Mouse (Mus musculus) kidney, postnatal 25 days (tissue): ENCODE measurements around the gene Prdx5.
A peak's percentile ranks its signal among the peaks of the same experiment; 100 is the strongest.
"Not testable (repeated sequence)": the region's sequence is repeated elsewhere in the genome, so short reads cannot be mapped to it uniquely, and the experiment has no call there.

Experiments used
- DNase-seq, 2 experiments: peaks; one replicate each; pipeline ENCODE4 v3.0.0; 2021; ENCODE audit warnings: mixed read lengths in 2 of 2

Prdx5 gene

DNA sequence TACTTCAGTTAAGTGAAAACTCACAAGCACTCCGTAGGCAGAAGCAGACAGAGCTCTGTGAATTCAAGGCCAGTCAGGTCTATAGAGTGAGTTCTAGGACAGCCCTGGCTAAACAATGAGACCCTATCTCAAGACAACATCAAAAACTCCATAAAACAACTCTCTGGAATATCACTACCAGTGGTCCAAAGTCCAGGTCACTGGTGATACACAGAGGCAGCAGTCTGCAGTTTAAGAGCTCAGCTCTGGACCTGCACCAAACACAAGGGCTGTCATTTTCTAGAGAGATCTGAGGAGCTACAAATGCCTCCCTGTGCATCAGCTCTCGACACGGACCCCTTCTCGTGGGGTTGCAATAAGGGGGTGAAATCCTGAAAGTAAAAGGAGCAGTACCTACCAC is 8.4 kb upstream of the Prdx5 start:
- DNase-seq = no peak

DNA sequence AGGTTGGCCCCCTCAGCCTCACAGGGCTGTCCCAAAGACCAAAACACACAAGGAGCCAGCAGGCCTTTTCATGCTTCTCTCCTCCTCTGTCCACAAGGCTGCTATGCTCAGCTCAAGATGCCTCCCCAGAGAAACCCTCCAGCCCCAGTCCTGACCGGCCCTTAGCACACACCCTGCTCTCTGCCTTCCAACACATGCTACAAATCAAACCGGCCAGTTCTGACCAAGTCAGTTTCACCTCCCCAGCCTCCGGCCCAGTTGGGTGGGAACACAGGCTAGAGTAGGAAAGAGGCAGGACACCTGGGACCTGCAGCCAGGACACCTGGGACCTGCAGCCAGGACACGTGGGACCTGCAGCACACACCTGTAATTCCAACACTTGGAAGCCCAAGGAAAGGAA is 6.6 kb upstream of the Prdx5 start:
- DNase-seq = peak in 1 of 2 experiments; percentile 48

DNA sequence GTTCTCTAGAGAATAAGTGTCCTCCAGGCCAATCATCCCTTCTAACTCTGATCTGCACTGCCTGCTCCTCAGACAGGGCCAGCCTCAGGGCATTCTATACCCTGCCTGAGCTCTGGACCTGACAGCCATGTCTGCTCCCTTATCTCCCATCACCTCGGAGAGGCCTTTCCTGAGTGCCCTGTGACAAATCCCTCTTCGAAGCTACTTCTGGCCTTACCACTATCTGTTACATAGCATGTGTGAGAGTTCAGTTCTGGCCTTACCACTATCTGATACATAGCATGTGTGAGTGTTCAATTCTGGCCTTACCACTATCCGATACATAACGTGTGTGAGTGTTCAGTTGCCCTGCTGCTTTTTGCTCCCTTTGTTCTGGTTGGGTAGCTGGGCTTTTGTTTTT is 5.4 kb upstream of the Prdx5 start:
- DNase-seq = peak in 1 of 2 experiments; percentile 23

DNA sequence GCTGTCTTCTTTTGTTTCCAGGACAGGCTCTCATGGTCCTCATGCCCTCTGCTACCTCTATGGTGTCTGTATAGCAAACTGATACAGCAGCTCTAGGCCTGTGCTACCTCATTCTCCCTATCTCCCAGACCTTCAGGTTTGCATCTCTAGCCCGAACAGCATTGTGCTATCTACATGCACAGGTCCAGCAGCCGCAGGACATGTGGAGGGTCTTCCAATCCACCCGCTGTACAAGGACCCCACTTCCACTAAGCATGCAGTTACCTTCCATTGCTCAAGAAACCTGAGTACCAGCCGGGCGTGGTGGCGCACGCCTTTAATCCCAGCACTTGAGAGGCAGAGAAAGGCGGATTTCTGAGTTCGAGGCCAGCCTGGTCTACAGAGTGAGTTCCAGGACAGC is 4.6 kb upstream of the Prdx5 start:
- peak in 1 of 2 experiments; percentile 31 for DNase-seq

DNA sequence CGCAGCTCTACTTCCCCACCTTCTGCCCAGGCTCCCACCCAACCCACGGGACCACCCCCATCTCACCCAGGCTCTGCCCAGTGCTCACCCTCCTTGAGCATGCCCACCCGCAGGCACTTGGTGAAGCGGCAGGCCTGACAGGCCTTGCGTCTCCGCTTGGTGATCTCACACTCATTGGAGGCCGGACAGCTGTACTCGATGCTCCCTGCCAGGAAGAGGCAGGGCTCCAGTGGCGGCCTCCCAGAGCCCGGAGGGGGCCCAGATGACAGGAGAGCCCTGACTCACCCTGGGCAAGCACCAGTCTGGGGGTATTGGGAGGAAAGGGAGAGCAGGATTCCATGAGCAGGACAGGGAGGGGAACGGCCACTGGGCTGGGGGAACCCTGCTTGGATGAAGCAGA is 4.1 kb upstream of the Prdx5 start:
- DNase-seq = peak in 1 of 2 experiments; percentile 35

DNA sequence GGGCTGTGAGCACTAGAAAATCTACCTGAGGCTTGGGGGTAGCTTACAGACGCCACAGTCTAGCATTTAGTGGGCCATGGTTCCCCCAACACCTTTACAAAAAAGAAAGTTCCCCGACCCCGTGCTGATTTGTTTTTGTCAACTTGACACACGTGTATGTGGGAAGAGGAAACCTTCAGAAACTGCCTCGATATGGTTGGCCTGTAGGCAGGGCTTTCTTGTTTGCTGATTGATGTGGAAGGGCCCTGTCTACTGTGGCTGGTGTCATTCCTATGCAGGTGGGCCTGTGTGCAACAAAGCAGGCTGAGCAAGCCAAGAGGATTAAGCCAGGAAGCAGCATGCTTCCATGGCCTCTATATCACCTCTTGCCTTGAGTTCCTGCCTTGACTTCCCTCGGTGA is 3.1 kb upstream of the Prdx5 start:
- peak in 1 of 2 experiments; percentile 16 for DNase-seq

DNA sequence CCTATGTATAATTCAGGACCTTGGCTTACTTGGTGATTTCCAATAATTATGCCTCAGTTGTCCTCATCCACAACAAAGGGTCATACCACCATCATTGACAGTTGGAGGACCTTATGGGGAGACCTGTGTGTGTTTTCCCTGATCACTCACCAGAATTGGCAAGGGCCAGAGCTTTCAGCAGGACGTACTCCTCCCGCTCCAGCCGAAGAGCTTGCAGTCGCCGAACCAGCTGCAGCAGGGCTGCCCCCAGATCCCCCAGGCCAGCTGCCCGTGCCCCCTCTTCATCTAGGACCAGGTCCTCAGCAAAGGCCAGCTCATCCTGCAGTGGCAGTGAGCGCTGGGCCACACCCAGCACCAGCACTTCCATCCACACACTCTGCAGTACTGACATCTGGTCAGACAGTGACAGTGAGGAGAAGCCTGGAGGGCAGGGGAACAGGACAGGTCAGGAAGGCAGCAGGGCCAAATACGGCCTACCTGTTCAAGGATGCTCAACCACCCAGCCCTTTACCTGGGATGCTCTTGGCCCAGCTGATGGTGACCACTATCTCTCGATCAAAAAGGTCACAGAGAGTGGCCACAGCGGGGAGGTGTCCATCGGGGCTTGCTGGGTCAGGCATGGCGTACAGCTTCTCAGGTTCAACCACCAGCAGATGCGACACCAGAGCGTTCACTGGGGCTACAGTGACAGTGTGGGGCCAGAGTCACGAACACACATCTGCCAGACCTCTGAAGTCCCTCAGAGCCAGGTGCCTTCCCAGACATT is 2.5 kb upstream of the Prdx5 start:
- peak in 1 of 2 experiments; percentile 45 for DNase-seq

DNA sequence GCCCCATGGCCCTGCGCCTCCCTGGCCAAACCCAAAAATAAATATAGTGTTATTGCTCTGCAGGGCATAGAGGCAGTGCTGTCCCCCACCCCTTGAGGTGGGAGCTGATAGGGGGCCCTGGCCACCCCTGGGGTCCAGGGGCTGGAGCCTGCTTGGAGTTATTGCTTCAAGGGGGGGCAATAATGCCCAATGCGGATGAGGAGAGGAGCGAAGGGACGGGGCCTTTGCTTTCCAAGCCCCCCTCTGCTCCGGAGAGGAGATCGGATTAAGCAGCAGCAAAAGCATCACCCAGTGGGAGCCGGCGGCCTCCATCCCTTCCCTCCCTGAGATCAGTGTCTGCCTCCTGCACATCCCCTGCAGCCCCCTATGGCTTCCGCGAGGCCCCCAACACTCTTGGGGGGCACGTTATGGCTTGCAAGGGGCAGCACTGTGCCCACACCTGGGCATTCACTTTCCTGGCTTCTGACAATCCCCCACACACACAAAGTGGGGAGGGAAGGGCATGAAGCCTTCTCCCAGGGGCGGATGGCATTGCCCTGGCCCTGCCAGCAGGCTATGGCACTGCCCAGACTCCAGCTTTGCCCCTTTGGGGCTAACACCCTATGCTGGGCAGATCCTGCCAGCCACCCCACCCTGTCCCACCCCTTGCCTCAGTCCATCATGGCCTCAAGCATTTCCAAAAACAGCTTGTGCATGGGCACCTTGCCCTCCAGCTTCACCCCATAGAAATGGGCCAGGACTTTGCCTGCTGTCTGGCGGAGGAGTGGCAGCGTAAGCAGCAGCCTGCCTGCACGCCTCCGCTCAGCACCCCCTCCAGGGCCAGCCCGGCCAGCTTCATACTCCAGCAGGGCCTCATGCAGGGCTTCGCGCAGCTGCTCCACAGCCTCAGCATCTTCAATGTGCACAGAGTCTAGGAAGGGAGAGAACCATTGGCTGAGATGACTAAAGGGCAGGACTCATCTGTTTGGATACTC is 1.5 kb upstream of the Prdx5 start:
- DNase-seq = peak in 1 of 2 experiments; percentile 51

DNA sequence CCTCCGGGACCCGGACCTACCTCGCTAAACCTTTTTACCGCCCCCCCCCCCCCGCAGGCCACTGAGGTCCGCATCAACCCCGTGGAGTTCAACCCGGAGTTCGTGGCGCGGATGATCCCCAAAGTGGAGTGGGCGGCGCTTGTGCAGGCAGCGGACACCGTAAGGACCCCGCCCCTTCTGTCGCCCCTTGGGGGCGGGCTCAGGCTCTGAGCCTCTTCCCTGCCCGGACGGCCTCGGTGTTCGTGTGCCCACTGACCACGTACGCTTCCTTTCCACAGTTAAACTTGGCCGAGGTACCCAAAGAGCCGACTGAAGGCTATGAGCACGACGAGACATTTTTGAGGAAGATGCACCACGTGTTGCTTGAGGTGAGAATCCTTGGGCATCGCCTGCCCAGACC is 400 bp upstream of the Prdx5 start:
- peak; percentile 58 to 84 for DNase-seq

DNA sequence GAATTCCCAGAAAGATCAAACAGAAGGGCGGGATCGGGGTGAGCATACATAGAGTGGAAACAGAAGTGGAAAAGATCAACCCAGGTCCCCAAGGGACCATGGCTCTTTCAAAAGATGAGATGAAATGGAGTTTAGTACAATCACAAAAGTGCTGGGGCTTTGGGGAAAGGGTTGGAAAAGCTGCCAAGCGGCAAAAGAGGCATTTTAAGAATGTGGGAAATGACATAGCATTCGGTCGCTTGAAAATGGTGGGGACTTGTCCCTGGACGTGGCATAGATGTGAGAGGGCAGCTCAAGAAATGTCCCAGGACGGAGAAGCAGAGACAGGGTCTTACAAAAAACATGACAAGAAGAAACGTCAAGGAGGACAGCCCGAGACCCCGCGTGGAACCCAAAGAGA is 885 bp downstream of the Prdx5 start:
- no peak for DNase-seq

DNA sequence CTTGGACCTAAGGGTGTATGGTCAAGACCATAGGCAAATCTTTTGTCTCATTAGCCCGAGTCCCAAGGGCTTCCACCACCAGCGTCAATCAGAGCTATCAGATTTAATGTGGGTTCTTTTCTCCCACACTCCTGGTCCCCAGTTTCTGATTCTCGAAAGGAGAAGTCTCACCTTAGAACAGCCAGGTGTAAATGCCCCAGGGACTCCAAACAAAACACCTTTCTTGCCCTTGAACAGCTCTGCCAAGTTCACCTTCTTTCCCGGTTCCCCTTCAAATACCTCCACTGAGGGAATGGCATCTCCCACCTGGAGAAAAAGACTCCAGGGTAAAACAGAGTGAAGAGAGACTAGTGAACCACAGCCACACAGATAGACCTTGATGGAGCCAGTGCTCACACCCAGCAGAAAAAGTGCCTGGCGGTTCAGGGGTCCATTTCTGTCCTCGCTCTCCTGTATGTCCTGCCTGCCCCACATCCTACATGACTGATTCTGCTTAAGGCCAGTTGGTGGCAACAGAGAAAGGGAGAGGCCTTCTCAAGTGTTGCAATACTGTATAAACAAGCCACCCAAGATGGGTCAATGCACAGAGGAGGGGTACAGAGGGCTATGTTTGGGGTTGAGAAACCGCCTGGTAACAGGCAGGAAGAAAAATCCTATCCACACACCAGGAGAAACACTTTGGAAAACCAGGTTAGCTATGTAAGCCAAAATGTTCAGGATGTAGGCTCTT is 1.9 kb downstream of the Prdx5 start:
- DNase-seq = peak in 1 of 2 experiments; percentile 58

DNA sequence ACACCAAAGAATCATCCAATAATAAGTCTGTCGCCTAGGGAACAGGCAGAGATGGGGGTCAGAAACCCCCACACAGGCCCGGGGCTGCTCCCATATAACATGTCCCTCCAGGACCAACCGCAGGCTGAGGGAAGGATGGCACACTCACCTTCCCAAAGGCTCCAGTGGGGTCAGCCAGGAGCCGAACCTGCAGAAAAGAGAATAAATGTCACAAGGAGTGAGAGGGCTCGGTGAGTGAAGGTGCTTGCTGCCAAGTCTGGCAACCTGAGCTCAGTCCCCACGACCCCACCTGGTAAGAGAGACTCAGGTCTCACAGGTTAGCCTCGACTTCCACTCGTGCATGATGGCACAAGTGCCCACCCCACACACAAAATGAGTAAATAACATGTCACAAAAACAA is 2.8 kb downstream of the Prdx5 start:
- no peak for DNase-seq

DNA sequence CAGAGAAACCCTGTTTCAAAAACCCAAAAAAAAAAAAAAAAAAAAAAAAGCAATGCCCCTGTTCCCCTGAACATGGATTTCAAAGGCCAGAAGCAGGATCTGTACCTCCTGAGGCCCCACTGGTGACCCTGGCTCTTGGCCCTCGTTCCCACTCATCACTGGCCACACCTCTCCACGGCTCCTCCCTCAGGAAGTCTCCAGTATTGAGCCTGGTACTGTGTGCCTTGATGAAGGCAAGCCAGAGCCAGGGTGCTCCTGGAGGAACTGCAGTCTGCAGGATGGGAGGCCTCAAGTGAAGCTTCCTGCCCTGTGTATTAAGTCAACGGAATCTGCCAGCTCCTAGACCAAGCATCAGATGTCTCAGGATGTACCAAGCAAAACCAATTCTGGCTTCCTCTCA is 3.7 kb downstream of the Prdx5 start:
- DNase-seq = peak; percentile 62 to 78

DNA sequence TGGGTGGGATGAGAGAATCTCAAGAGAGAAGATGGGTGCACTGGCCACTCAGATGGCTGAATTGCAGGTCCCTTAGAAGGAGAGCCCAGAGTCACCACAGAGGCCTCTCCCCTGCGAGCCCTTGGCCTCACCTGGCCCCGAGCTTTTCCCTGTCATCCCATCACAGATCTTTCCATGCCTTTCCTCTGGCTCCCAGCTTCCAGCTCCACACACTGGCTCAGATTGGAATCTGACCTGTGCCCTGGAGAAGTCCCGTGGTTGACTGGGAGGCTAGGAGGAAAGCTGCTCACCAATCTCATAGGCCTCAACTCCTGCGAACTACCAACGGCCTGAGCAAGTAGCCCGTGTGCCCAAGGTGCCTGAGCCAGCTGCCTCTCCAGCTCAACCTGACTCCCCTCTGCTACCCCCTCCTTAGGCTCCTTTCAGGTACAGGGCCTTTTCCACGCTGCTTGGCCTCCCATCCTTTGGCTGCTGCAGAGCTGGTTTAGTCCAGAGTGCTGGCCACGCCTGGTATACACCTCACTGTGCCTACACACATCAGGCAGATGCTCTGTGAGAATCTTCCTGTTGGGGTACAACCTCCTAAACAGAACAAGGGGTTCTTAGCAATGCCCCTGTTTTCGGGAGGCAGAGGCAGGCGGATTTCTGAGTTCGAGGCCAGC is 4.3 kb downstream of the Prdx5 start:
- DNase-seq = peak in 1 of 2 experiments; percentile 71

DNA sequence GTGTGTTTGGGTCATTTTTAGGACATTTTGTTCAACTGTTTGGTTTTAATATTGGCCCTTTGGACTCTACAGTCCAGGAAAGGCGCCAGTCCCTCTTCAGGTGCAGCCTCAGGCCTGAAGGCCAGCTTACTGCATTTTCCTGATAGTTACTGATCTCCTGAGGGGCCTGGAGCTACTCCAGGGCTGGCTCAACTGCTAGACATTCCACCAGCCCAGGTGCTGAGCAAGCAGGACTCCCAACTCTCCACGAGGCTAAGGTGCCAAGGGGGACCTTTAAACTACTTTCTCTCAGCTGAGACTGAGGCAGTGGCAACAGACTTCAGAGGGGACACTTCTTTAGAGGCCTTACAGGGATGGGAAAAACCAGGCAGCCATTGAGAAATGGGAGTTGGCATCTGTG is 5.1 kb downstream of the Prdx5 start:
- peak; percentile 85 to 93 for DNase-seq

DNA sequence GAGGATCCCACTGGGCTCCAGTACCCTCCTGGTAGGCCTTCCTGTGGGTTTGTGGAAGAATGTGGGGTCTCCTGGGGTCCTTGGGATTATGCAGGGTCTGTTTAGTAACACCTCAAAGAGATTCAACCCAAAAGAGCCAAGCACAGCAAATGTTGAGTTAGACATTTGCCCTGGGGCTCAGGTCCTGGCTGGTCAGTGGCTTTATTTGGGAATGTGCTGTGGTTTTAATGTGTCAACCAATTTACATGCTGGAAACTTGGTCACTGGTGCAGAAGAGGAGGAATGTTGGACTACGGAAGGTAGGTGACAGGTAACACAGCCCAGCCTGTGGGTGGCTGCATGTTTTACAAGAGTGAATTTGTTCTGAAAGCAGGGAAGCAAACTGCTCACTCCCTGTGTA is 6.9 kb downstream of the Prdx5 start:
- peak; percentile 60 to 72 for DNase-seq

DNA sequence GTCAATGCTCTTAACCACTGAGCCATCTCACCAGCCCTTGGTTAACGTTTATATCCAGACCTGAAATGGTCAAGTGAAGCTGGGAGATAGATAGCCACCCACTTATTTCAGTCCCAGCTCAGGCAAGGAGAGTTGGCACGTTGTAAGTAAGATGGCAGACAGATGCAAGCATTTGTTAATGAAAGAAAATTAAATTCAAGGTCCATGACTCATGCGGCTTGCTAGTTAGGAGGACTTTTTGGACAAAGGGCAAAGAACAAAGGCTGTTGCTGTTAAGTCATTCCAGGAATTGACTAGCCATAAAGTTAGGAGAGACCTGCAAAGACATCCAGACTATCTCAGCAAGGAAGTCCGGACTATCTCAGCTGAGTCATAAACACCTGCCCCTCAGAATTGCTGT is 10.3 kb downstream of the Prdx5 start:
- peak in 1 of 2 experiments; percentile 24 for DNase-seq

DNA sequence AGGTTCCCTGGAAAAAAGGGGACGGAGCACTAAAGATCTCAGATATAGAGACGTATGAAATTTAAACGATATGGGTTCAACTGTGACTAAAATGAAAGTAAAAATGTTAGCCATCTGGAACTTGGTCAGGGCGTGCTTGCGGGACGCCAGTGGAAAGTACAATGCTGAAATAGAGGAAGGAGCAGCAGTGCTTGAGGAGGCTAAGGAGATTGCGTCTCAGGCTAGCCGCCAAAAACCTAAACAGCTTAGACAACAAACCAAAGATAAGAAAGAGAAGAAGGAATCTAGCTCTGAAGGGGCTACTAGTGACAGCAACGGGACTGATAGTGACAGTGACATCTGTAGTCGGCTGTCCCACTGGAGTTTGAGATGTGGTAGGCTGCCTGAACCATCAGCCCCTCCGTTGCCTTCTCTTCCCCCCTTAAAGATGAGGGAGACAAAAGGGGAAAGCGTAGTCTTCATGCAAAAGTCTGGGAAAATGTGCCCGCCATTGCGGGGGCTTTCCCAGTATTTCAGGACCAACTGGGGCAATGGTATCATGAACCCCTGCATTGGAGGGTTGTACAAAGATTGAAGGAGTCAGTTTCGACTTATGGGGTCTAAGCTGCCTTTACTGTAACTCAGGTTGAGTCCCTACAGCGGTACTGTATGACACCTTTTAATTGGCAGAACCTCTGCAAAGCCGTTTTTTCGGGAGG is 14.1 kb downstream of the Prdx5 start:
- DNase-seq = not testable (repeated sequence)

DNA sequence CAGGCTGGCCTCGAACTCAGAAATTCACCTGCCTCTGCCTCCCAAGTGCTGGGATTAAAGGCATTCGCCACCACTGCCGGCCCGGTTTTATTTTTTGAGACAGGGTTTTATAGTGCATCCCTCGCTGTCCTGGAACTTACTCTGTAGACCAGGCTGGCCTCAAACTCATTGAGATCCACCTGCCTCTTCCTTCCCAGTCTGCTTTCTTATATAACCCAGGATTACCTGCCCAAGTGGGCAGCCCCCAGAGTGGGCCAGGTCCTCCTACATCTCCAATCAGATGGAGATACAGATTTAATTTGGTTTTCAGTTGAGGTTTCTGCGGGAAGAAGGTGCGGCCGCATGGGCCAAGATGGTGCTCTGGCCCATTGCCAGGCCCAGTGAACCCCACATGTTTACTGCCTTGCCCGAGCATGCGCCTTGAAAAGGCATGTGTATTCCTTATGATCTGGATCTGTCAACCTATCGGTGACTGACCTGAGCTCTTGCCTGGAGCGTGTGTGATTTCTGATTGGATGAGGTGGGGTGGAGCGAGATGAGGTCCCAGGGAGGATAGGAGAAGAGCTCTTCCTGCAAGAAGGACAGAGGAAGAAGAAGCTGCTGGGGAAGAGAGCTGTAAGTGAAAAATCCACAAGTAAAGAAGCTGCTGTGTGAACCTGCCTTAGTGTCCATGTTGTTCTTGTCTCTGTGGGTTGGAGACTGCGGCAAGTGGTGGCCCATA is 16.0 kb downstream of the Prdx5 start:
- DNase-seq = no peak

DNA sequence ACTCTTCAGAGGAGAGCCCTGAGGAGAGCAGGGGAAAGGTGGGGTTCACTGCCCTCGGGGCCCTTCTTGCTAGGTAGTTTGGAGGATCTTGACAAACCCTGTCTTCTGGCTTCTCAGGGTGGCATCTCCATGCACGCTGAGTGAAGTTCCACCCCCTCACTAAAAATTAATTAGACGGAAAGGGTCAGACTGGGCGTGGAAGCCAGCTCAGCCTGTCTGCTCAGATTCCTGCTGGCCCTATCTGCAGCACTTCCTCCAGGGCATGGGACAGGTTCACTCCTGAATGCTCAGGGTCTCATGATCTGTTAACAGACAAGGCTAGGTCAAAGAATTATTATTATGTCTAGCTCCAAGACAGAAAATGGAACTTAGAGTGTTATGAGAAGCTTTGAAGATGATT is 17.4 kb downstream of the Prdx5 start:
- no peak for DNase-seq

DNA sequence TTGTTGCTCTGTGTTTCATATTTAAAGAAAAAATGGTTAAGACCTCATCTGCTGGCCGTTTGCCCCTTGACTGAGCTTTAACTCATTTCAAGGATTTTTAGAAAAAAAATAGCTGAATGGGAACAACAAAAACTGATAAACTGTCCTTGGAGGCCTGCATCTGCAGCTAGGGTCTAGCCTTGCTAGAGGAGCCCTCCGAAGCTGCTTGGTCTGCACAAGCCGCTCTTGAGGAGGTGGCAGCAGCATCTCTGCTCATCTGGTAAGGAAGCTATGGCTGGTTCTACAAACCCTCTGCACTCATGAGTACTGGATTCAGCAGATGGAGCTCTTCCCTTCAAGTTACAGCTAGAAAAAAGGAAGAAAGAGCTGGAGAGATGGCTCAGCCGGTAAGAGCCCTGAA is 31.9 kb downstream of the Prdx5 start:
- no peak for DNase-seq
